Mouse (Mus musculus) adrenal gland, postnatal 4 days (tissue): Measurements from ENCODE around the gene Eif4g3. TPM values are rescaled to one million over a fixed set of nuclear protein-coding genes. Genes with fewer than 3 reads are reported as not detected.

Source experiments
- DNase-seq, 2 experiments: peaks; one replicate each; pipeline ENCODE4 v3.0.0; 2021 to 2022; ENCODE audit warnings: low spot score in 2 of 2, mixed read lengths in 2 of 2
- total RNA-seq, 2 experiments: library from RNA; stranded (reverse); gene quantifications; 2 replicates each; pipeline ENCODE4 v1.2.3; 2021

Gene Eif4g3
- total RNA-seq, 2 experiments from 2014 or later = 121 to 142 TPM

DNA sequence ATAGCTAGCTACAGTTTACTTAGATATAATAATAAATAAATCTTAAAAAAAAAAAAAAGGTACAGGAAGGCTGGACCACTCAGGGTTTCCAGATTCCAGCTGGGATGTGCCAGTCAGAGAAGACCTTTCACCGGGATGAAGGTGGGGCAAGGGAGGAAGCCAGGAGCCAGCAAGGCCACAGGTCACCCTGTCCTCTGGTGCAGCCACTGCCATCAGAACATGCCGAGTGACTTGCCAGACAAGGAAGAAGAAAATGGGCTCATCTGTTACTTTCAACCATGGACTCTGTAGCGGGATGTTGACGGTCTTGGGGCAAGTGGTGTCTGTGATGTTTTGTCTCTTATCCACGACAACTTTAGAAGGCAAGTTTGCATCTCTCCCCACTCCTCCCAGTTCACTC, 8.1 kb upstream of the Eif4g3 start:
- no peak for DNase-seq

DNA sequence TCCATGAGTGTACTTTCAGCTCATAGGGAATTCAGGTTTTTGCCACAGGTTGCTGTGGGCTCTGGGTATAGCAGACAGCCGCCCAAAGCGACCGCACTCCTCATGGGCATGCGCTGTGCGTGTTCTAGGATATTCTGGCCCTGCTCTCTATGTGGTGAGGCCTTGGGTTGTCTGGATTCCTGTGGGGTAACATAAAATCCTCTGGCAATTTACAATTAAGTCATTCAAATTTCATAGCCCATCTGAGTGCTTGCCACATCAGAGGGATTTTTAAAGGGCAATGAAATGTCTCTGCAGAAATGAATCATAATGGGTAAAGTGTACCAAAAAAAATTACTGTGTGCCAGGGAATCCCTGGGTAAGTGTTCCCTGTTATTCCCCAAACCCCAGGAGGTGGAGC, 3.4 kb upstream of the Eif4g3 start:
- no peak for DNase-seq

DNA sequence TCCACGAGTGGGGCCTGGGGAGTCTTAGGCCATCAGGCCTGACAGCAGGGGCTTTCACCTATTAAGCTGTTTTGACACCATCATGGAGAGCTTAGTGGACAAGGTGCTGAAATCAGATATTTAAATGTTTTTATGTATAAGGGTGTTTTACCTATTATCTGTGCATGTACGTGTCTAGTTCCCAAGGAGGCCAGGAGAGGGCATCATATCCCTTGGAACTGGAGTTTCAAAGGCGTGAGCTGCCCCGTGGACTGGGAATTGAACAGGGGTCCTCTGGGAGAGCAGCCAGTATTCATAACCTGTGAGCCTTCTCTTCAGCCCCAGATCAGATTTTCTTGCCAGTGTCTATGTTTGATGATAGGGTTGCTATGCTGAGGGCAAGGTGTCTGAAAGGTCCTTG, 2.4 kb upstream of the Eif4g3 start:
- DNase-seq = no peak

DNA sequence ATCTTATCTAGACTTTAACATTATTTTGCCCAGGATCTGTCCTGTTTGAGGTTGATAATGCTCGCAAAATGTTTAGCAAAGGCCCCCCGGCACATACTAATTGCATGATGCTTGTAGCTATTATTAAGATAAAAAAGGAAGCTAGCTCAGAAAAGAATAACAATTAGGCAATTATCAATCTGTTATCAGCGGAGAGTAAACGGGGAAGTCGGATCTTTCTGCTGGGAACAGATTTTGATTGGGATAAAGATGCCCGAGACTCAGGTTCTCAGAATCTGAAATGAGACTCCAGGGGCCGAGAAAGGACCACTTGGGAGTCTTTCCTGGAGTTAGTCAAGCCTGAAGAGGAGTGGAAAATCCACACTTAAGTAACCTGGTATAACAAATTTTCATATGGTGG, 1.6 kb upstream of the Eif4g3 start:
- DNase-seq = no peak

DNA sequence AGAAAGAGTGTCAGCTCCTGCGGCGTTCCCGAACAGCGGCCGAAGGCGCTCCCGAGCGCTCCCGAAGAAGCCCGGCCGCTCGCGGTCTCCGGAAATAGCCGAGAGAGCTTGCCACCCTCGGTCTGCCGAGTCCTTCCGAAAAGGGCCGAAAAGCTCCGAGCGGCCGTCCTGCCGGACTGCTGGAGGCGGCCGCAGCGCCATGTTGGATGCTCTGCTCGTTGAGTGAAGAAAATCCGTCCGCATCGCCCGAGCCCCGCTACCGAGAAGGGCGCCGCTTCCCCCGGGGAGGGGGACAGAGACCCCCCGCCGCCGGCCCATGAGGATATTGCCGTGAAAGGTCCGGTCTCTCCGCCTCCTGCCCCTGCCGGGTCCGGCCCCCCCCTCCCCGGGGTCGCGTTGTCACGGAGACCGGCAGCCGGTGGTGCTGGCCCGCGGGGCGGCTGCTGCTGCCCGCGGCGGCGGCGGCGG, 503 bp downstream of the Eif4g3 start:
- peak; percentile 99 to 100 for DNase-seq

DNA sequence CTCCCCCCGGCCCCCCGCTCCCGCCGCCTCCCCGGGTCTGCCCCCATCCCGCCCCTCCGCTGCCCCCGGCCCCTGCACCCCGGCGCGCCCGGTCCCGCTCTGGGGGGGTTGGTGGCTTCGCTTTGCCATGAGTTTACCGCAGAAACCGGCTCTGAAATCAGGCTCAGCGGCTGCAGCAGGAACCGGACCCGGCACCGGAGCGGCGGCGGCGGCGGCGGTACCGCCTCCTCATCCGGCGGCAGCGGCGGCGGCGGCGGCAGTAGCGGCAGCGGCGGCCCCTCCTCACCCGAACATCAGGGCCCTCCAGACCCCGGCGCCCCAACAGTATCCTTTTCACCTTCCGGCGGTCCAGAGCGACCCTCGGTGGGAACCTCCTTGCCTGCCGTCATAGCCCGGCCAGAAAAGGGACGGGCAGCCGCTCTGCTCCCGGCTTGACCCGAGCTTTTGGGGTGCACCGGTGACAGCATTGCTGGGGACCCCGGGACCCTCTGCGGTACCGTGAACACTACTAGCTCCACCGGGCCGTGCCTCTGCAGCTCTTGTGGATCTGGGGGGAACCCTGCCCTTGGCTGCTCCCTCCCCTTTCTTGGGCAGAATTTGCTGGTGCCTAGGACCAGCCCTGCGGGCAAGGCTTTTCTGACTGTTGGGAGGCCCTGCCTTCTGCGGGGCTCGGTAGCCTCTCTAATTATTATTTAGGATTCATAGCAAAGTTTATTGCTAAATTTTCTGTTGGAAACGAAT, 1.2 kb downstream of the Eif4g3 start:
- peak in 1 of 2 experiments; percentile 27 for DNase-seq

DNA sequence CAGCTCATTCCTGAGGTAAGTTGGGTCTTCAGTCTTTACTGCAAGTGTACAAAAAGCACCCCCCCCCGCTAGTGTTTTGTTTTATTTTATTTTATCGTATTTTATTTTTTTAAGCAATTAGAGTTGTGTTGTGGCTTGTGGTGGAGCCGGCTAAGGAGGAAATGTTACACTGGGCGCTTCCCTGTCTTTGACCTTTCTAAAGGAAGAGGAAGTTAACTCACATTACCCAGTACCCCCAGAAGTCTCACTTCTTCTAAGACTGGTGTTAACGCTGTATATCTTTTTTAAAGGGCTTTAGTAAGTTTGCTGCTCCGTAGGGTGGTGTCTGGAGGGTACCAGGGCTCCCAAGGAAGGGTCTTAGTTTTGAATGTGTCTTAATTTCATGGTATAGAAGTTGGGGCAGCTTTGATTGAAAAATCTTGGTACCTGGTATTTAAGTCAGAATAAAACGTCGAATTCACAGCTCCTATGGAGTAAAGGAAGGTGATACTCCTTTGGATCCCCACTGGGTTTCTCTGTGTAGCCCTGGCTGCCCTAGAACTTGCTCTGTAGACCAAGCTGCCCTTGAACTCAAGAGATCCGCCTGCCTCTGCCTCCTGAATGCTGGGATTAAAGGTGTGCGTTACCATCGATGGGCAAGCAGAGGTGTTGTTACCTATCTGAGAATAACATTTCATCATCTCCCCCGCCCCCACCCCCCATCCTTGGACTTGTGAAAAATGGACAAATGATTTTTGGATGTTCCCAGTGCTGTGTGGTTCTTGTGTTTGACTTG, 1.9 kb downstream of the Eif4g3 start:
- no peak for DNase-seq

DNA sequence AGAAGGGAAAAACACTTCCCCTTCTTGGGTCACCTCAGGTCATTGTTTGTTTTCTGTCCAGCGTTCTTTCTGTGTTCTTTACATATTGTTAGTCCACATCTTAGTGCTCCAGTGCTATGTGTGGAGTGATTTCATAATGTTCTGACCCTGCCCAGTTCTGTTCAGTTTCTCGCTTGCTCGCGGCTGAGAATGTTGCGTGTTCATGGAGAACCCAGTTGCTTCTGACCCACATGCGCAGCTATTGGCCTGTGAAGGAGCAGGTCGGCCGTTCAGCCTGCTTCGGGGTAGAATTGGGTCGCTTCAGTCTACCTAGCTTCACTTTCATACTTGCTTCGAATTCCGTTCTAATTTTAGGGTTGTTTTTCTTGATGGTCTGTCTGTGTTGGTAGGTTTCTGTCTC, 2.6 kb downstream of the Eif4g3 start:
- DNase-seq = no peak

DNA sequence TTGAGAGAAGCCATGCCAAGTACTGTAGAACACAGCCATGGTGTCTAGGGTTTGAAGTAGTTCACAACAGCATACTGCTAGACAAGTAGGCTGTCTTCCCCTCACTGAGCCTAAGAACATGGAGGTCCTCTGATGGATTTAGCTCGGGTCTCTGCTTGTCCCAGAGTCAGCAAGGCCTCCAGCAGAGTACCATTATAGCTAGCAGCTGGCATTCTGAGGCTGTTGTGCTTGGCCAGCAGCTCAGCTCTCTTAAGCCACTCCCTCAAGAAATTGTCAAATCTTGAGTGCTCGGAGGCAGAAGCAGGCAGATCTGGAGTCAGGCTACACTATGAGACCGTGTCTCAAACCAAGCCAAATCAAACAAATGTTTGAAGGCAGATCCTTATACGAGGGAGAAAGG, 5.4 kb downstream of the Eif4g3 start:
- DNase-seq = no peak

DNA sequence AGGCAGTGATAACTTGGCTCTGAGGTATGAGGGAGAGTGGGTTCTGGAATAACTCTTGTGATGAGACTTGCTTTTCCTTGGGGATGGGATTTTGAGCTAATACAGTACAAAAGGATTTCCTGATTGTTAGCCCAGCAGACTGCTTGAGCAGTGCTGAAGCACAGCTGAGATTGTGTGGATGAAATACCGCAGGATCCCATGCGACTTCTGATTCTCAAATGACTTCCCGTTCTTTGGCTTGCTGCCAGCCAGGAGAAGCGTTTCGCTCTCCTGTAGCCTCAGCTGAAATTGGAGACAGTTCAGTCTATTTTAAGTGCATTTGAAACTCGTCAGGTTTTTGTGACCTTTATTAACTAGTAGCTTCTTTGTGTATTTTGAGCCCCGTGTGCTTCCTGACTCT, 7.9 kb downstream of the Eif4g3 start:
- DNase-seq = no peak

DNA sequence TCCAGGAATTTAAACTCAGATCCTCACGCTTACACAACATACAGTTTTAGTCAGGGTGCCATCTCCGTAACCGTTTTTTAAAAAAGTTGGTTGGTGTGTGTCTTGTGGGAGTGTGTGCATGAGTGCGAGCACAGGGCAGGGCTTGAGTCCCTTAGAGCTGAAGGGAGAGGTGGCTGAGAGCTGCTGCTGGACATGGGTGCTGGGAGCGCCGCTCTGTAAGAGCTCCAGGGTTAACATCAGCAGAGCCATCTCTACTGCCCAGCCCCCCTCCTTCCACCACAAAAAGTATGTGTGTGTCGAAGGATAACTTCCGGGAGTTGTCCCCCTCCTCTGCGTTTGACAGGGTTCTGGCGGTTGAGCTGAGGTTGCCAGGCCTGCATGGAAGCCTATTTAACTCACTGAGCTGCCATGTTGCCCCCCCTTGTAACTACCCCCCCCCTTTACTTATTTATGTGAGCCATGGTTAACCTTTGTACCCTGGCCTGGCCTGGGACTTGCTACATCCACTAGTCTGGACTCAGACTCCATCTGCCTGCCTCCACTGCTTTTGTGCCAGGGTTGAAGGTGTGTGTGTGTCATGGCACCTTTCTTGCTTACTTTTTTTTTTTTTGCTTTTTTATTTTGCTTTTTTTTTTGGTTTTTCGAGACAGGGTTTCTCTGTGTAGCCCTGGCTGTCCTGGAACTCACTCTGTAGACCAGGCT, 11.2 kb downstream of the Eif4g3 start:
- DNase-seq = no peak

DNA sequence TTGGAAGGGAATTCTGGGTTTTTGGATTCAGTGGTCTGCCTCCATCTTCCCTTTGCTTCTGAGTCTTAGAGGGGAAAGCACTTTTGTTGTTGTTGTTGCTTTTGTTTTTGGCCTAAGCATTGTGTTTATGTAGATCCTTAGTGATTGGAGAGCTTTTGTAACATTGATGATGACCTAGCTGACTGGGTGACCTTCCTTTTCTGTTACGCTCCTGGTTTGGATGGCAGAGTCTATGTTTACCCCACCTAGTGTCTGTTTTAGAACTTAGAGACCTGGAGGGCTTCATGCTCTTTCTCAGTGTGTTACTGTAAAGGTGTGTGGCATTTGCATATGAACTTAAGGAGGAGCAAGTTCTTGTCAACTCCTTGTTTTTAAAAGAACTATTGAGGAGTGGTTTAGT, 13.0 kb downstream of the Eif4g3 start:
- DNase-seq = no peak

DNA sequence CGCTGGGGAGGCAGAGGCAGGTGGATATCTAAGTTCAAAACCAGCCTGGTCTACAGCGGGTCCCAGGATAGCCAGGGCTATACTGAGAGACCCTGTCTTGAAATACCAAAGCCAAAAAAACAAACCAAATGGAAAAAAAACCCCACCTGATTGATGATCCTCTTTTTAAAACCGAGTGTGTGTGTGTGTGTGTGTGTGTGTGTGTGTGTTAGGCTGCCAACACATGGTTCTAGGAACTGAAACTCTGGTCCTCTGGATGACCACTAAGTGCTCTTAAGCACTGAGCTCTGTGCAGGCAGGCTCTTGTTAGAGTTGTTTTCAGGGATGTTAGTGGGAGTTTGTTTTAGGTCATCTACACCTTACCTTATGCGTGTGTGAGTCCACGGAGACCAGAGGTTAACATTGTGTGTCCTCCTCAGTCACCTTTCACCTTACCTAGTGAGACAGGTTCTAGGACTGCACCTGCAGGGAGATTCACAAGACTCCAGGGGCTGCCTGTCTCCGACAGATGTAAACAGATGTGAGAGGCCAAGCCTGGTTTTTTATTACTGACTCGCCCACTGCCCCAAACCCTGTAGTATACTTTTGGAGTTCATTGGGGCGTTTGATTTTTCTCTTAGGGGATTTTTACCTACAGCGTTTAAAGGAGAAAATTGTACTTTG, 14.3 kb downstream of the Eif4g3 start:
- DNase-seq = no peak

DNA sequence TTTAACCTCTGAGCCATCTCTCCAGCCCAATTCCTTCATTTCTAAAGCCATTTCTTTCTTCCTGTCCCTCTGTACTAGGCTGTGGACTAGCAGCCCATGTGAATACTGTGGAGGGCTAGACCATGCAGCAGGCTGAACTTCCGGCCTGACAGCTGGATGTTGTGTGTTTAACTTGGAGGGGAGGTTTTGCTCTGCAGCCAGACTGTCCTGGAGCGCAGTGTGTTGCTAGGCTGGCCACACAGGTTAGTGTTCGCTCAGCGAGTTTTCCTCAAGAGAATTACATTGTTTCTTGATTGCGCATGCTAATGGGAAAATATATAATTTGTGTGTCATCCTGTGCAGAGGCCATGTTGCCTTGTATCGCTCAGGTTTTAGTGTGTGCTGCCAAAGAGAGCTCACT, 15.8 kb downstream of the Eif4g3 start:
- DNase-seq = no peak

DNA sequence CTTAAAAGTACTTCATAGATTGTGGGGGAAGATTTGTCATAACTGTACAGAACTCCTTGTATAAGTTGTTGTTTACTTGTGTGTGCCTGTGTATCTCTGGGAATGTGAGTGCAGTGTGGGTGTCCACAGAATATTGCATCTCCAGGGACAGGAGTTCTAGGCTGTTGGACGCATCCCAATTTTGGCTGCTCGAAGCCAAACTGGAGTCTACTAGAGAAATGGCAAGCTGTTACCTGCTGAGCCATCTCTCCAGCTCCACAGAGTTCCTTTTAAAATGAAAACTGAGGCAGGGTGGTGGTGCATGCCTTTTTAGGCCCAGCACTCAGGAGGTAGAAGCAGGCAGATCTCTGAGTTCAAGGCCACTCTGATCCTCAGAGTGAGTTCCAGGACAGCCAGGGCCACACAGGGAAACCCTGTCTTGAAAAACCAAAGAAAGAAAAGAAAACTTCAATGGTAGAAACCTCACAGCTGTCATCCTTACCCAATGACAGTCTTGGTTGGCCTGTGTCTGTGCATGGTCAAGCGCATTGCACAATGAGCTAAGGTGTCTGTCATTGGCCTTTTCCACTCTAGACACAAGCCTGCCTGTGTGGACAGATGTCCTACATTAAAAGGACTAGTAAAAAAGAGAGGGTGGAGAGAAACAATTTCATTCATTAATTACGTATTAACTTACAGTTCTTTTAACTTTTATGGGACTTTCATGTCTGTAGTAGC, 17.1 kb downstream of the Eif4g3 start:
- DNase-seq = no peak

DNA sequence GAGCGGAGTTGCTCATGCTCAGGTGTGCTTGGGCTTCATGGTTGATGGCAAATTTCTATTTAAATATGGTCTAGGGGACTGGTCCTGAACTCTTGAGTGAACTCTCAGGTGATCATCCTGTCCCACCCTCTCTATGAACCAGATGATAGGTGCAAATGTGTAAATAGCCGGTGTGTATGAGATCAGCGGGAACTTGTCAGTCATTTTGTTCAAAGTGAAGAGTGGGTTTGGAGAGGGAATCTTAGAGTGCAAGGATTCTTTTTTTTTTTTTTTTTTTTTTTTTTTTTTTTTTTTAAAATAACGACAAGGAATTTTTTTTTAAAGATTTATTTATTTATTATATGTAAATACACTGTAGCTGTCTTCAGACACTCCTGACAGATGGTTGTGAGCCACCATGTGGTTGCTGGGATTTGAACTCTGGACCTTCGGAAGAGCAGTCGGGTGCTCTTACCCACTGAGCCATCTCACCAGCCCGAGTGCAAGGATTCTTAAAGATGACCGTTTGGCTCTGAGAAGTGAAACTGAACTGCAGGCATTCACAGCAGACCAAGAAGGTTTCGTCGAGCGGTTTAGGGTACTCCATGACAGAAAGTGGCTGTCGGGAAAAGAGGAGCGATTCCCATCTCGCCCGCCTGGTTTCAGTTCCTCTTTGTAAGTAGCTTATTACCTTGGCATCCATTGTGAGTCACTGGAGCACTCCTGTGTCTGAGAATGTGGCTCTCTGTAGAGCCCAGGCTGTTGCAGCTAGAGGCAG, 21.1 kb downstream of the Eif4g3 start:
- no peak for DNase-seq

DNA sequence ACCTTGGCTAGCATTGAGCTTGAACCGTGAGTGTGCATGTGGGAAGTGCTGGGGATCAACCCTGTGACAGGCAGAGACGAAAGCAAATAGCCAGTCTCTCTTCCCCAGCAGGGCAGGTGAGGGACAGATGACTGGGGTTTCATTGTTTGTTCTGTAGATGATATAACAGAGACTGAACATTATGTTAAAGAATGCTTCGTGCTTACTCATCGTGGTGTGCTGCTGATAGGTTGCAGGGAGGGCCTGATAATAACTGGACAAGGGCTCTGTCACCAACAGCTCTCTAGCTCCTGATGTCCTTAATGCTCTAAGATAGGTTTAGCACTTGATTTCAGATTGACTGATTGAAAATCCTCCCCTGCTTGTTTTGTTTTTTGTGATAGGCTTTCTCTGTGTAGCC, 23.1 kb downstream of the Eif4g3 start:
- no peak for DNase-seq

DNA sequence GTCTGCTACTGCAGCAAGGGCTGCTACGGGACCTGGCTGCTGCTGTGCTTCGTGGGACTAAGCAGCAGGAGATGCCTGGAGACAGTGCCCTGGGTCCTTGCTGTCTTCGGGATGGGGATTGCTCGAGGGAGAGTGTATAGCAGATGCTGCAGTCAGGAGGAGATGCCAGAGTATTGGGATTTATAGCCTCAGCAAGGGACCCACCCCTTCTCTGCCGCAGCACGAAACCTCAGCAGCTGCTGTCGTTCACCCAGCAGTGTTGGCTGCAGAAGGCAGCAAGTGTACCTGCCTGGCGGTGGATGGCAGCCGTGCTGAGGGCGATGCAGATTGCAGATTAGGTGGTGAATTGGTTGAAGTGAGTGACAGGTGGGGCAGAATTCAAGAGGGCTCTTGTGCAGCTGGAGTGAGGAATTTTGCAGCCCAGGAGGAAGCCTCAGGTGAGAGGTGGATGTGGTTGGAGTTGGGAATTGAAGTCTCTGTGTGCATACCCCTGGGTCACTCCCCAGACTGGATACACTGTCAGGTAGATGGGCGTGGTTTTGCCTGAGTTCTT, 24.3 kb downstream of the Eif4g3 start:
- DNase-seq = no peak

DNA sequence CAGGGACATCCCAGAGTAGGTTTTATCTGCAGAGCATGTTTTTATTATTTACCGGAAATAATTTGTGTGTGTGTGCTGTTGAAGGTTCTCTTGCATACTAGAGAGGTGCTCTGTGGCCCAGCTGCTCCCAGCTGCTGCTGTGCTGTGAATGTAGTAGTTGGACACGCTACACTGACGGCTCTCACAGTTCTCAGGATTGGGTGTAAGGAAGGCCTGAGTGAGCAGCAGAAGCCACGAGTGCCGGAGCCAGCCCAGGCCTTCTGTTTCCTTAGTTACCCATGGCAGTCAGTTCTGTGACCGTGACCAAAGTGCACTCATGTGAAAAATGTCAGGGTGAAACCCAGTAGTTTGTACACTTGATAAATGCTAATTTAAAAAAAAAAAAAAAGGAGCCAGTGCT, 25.2 kb downstream of the Eif4g3 start:
- DNase-seq = no peak

DNA sequence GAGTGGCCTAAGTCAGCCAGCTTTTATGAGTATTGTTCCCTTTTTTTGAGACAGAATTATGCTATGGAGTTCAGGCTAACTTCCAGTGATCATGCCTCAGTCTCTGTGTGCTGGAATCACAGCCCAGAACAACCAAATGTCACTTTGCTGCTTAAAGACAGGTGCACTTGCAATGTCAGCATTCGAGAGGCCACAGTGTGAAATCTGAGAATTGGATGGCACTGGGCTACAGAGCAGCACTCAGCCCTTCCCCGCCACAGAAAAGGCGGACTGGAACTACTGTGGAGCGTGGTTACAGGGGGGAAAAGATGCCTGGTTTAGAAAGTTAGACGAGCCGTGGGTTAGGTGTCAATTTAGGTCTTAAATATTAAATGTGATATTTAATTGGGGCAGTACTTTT, 27.4 kb downstream of the Eif4g3 start:
- DNase-seq = no peak
